Mouse (Mus musculus): ENCODE data around the gene Trim27. TPM values are rescaled to one million over a fixed set of nuclear protein-coding genes. Genes with fewer than 3 reads are reported as not detected.

Trim27 gene
- total and polyA plus RNA-seq, 3 experiments: 134 to 198 (median 146) TPM

DNA sequence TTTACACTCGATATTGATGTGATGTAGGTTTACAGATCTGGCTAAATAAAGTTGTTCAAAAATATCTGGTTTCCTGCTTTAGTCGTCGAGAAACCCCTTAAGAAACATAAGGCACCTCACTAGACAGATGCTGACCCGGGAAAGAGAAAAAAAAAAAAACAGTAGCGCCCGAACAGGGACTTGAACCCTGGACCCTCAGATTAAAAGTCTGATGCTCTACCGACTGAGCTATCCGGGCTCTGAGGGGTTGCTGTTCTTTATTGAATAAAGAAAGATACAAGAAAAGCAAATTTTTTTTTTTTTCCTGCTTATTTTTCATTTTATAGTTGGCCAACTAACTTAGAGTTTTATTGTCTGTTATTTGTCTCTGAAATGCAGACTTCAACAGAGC lies 11.3 kb upstream of the Trim27 start (continued):
- TF ChIP-seq NRF1 (IDR thresholded peaks at IDR 0.05; ENCODE audit: low read depth, low read length) (peak; percentile 44; the same call in 1 of the 2 replicates), ZNF384 (IDR thresholded peaks at IDR 0.05; ENCODE audit: low read depth, low read length) (peak; percentile 95), ZC3H11A (IDR thresholded peaks at IDR 0.05; ENCODE audit: low read depth, low read length) (no peak), MXI1 (IDR thresholded peaks at IDR 0.05; ENCODE audit: low read depth, low read length) (no peak), ZMIZ1 (IDR thresholded peaks at IDR 0.05; ENCODE audit: low read depth, low read length) (no peak)

DNA sequence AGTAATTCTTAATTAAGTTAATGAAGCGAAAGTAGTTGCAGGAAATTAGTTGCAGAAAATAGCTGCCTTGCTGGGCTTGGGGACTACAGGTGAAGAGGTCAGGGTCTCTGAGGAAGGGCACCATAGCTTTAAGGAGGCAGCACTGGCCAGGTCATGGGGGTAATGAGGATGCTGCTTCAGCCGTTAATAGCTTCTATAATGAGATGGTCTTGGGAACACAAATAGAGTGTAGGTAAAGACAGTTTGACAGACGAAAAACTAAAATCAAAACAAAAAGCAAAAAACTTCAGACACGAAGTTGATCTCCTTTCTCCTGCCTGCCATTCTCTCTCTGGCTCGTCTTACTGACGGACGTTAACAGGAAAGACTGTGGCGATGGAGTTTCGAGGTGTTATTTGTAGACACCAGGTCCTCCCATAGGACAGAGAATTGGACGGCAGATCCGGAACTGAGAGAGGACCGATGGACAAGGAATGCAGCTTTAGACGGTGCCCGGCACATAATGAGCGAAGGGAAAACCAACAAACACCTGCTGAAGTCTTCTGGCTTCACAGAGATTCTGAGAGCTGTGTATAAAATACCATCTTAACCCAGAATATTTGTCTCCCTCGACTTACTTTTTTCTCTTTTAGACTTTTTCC lies 10.8 kb upstream of the Trim27 start:
- dilution Hi-C loops (cut with MboI; ENCODE audit: extremely low pct_ligation_motif_present, extremely low pct_unique_long_range_greater_than_20kb, low sequenced_read_pairs): no loop called here
- Histone ChIP-seq H3K36me3 (replicated peaks in 1 of 2; ENCODE audit: control insufficient read depth in 1 of 2, insufficient read depth in 1 of 2, low read length in 1 of 2) (no peaks in the 10 kb centered on the region), H3K27me3 (replicated peaks) (peaks cover 16% of the 10 kb centered on the region), H3K4me1 (ENCODE audit: control insufficient read depth in 1 of 2, insufficient read depth in 2 of 2) (peaks cover 6 to 11% of the 10 kb centered on the region in 2 experiments; a peak in 3 of 4 replicates), H3K4me3 (replicated peaks in 1 of 3; ENCODE audit: low read depth in 2 of 3, low read length in 2 of 3, poor library complexity in 1 of 3) (peak overlapping the region; percentile 60 to 81 (median 64)), H3K27ac (ENCODE audit: insufficient read depth, low read depth) (0 out of 2 replicates have a peak overlapping the region, but pooled peaks have one; percentile 8), H3K9me3 (replicated peaks; ENCODE audit: low read length) (no peaks in the 10 kb centered on the region), H3K9ac (ENCODE audit: insufficient read depth, low read depth) (peak overlapping the region; percentile 73), H3K4me2 (ENCODE audit: insufficient read depth, low read depth, poor library complexity, severe bottlenecking) (peak overlapping the region; percentile 85), H3K79me2 (replicated peaks; ENCODE audit: control insufficient read depth, extremely low read depth, insufficient read depth, poor library complexity, severe bottlenecking) (no peaks in the 10 kb centered on the region)
- in situ Hi-C loops (cut with MboI; ENCODE audit: low pct_ligation_motif_present, low pct_unique_long_range_greater_than_20kb, low sequenced_read_pairs): loop anchor here (25.0 kb wide), 3 partner anchors 231 to 1056 kb away; no protein-coding TSS in a partner anchor
- DNase-seq (ENCODE audit: extremely low read depth): peak; percentile 55
- TF ChIP-seq CHD1 (IDR thresholded peaks at IDR 0.05; ENCODE audit: low read depth, low read length) (0 out of 2 replicates have a peak, but pooled peaks have one; percentile 2), ETS1 (conservative IDR thresholded peaks at IDR 0.05; ENCODE audit: low read depth, low read length) (no peak), MYC (IDR thresholded peaks at IDR 0.05; ENCODE audit: low read depth, low read length) (no peak), TBP (conservative IDR thresholded peaks at IDR 0.05; ENCODE audit: low read depth, low read length) (0 out of 2 replicates have a peak, but pooled peaks have one; percentile 26), SIN3A (IDR thresholded peaks at IDR 0.05; ENCODE audit: low read length) (peak; percentile 66), BHLHE40 (IDR thresholded peaks at IDR 0.05; ENCODE audit: low read depth, low read length) (peak; percentile 17; the same call in 1 of the 2 replicates), IRF4 (IDR thresholded peaks at IDR 0.05; ENCODE audit: low read depth, low read length) (peak; percentile 32; the same call in 1 of the 2 replicates)

DNA sequence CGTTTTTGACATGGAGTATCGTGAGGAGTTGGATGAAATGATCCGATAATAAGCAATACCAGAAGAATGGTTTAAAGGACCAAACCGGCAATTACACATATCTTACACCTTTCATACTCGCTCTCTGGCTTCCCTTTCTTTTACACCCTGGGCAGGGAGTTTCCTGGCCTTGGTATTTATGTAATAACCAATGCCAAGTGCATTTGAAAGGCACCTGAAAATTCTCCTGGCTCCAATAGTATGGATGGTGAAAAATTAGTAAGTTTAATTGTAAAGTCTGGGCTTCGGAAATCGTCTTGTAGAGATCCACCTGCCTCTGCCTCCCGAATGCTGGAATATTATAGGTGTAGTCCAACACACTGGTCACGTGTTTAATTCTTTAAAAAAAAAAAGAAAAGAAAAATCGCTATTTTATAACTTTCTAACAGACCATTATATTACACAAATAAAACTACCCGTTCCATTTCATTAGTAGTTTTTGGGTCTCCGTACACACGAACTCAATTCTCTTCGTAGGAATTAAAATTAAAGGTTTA lies 10.1 kb upstream of the Trim27 start:
- Histone ChIP-seq H3K9ac (ENCODE audit: insufficient read depth, low read depth) (peak overlapping the region; percentile 73), H3K79me2 (replicated peaks; ENCODE audit: control insufficient read depth, extremely low read depth, insufficient read depth, poor library complexity, severe bottlenecking) (no peaks in the 10 kb centered on the region), H3K27ac (ENCODE audit: insufficient read depth, low read depth) (no peak overlapping the region), H3K4me1 (ENCODE audit: control insufficient read depth in 1 of 2, insufficient read depth in 2 of 2) (peaks cover 6 to 15% of the 10 kb centered on the region in 2 experiments; a peak in 3 of 4 replicates), H3K36me3 (replicated peaks in 1 of 2; ENCODE audit: control insufficient read depth in 1 of 2, insufficient read depth in 1 of 2, low read length in 1 of 2) (no peaks in the 10 kb centered on the region), H3K27me3 (replicated peaks) (peaks cover 14% of the 10 kb centered on the region), H3K9me3 (replicated peaks; ENCODE audit: low read length) (no peaks in the 10 kb centered on the region), H3K4me3 (replicated peaks in 1 of 3; ENCODE audit: low read depth in 2 of 3, low read length in 2 of 3, poor library complexity in 1 of 3) (peak overlapping the region; percentile 60 to 81 (median 64)), H3K4me2 (ENCODE audit: insufficient read depth, low read depth, poor library complexity, severe bottlenecking) (peak overlapping the region; percentile 85)
- no peak for DNase-seq (ENCODE audit: extremely low read depth)
- dilution Hi-C loops (cut with MboI; ENCODE audit: extremely low pct_ligation_motif_present, extremely low pct_unique_long_range_greater_than_20kb, low sequenced_read_pairs) (no loop called here), in situ Hi-C loops (cut with MboI; ENCODE audit: low pct_ligation_motif_present, low pct_unique_long_range_greater_than_20kb, low sequenced_read_pairs) (loop anchor here (25.0 kb wide), 3 partner anchors 232 to 1057 kb away; no protein-coding TSS in a partner anchor)
- TF ChIP-seq ZNF384 (IDR thresholded peaks at IDR 0.05; ENCODE audit: low read depth, low read length) (no peak), RCOR1 (conservative IDR thresholded peaks at IDR 0.05; ENCODE audit: low read depth, low read length) (no peak), IRF4 (IDR thresholded peaks at IDR 0.05; ENCODE audit: low read depth, low read length) (no peak), USF2 (conservative IDR thresholded peaks at IDR 0.05; ENCODE audit: low read depth, low read length) (peak; percentile 76), BHLHE40 (IDR thresholded peaks at IDR 0.05; ENCODE audit: low read depth, low read length) (peak; percentile 65), CHD1 (IDR thresholded peaks at IDR 0.05; ENCODE audit: low read depth, low read length) (no peak), SIN3A (IDR thresholded peaks at IDR 0.05; ENCODE audit: low read length) (no peak), UBTF (IDR thresholded peaks at IDR 0.05; ENCODE audit: low read depth, low read length) (no peak), E2F4 (IDR thresholded peaks at IDR 0.05; ENCODE audit: insufficient replicate concordance, low read depth, low read length) (no peak), MAZ (IDR thresholded peaks at IDR 0.05; ENCODE audit: low read depth, low read length) (no peak), TBP (conservative IDR thresholded peaks at IDR 0.05; ENCODE audit: low read depth, low read length) (no peak), NELFE (IDR thresholded peaks at IDR 0.05; ENCODE audit: low read depth, low read length) (no peak), MEF2A (IDR thresholded peaks at IDR 0.05; ENCODE audit: borderline replicate concordance, low read depth, low read length) (no peak), ZMIZ1 (IDR thresholded peaks at IDR 0.05; ENCODE audit: low read depth, low read length) (no peak), EP300 (IDR thresholded peaks at IDR 0.05; ENCODE audit: low read length) (no peak), RAD21 (IDR thresholded peaks at IDR 0.05; ENCODE audit: low read depth, low read length) (no peak), POLR2A (IDR thresholded peaks at IDR 0.05; ENCODE audit: low read depth, low read length) (no peak), USF1 (IDR thresholded peaks at IDR 0.05; ENCODE audit: low read depth, low read length) (peak; percentile 71), SMC3 (IDR thresholded peaks at IDR 0.05; ENCODE audit: low read depth, low read length) (no peak), GABPA (IDR thresholded peaks at IDR 0.05; ENCODE audit: insufficient replicate concordance, low read depth, low read length) (no peak), MXI1 (IDR thresholded peaks at IDR 0.05; ENCODE audit: low read depth, low read length) (no peak), TCF12 (IDR thresholded peaks at IDR 0.05; ENCODE audit: low read depth, low read length) (no peak)

All from CH12.LX (cell line).